Mouse (Mus musculus) liver, embryonic 14.5 days (tissue): ENCODE measurements around the gene Cd96.
"Not testable (repeated sequence)": the region's sequence is repeated elsewhere in the genome, so short reads cannot be mapped to it uniquely, and the experiment has no call there.

Experiments
- CTCF ChIP-seq: IDR thresholded peaks from 2 replicates; pipeline ENCODE4 v1.5.1; 2016; ENCODE audit warnings: antibody characterized with exemption, low read depth, control low read depth
- EP300 ChIP-seq: IDR thresholded peaks from 2 replicates; pipeline ENCODE4 v1.6.1; 2016; ENCODE audit warnings: antibody characterized with exemption, low read depth

- TF ChIP-seq CTCF, EP300: not testable (repeated sequence)
Measured at GRCm38 (mm10) chr16:46154832-46155231, 34.8 kb upstream of the Cd96 start, which contains the start of gene Gm4737.
